Mouse (Mus musculus) lung, embryonic 16.5 days (tissue): Measurements from ENCODE around the gene Tcf7l2. TPM values are rescaled to one million over a fixed set of nuclear protein-coding genes. Genes with fewer than 3 reads are reported as not detected.

Experiments
- ATAC-seq: fragments of 200-750 bp; cut with Nextera tagmentation; 2 replicates; pipeline ENCODE4 v1.8.0; 2017; ENCODE audit warnings: low read depth, mild to moderate bottlenecking, moderate library complexity
- H3K27ac ChIP-seq: fragments of 300-500 bp; sonication (generic); 2 replicates; pipeline ENCODE4 v1.5.1; 2014; ENCODE audit warnings: mild to moderate bottlenecking, control low read depth, low read length
- H3K27me3 ChIP-seq: fragments of 300-500 bp; sonication (generic); 2 replicates; pipeline ENCODE4 v1.6.1; 2014; ENCODE audit warnings: low read depth, low read length, mixed read lengths; ENCODE audit not compliant: control insufficient read depth, insufficient read depth
- H3K36me3 ChIP-seq: fragments of 300-500 bp; sonication (generic); 2 replicates; pipeline ENCODE4 v1.6.1; 2014; ENCODE audit warnings: low read length; ENCODE audit not compliant: control insufficient read depth, insufficient read depth
- H3K4me1 ChIP-seq: fragments of 300-500 bp; sonication (generic); replicated peaks from 2 replicates; pipeline ENCODE4 v1.6.1; 2014; ENCODE audit warnings: low read length, mixed read lengths; ENCODE audit not compliant: control insufficient read depth, insufficient read depth
- H3K4me2 ChIP-seq: fragments of 300-500 bp; sonication (generic); 2 replicates; pipeline ENCODE4 v1.6.1; 2014; ENCODE audit warnings: low read depth, low read length, control low read depth
- H3K4me3 ChIP-seq: fragments of 300-500 bp; sonication (generic); 2 replicates; pipeline ENCODE4 v1.5.1; 2014; ENCODE audit warnings: mild to moderate bottlenecking, low read length, control low read depth
- H3K9ac ChIP-seq: fragments of 300-500 bp; sonication (generic); 2 replicates; pipeline ENCODE4 v1.6.1; 2014; ENCODE audit warnings: low read length, control low read depth
- H3K9me3 ChIP-seq: fragments of 300-500 bp; sonication (generic); 2 replicates; pipeline ENCODE4 v1.6.1; 2016; ENCODE audit warnings: low read length; ENCODE audit not compliant: control insufficient read depth
- WGBS: fragments of 180-500 bp; shearing (Covaris S2); extraction: QIAGEN DNeasy Blood & Tissue Kit; methylation state at CpG from one replicate; pipeline ENCODE4 v1.1.7; 2014; 5-methylcytosine and 5-hydroxymethylcytosine counted together
- polyA plus RNA-seq: library from polyadenylated mRNA; unstranded; fragments of >200 nt; fragmentation: Nextera tagmentation; extraction: Ambion mirVana; gene quantifications from 2 replicates; pipeline ENCODE4 v1.2.1, GENCODE M21; 2015

The Tcf7l2 gene
- polyA plus RNA-seq, 1 experiment from 2014 or later, result 50.7 TPM

- 45% methylated on average over 6 of the region's 6 CpGs for WGBS
- Histone ChIP-seq H3K36me3 (no peaks in the 10 kb centered on the region), H3K27ac (no peak overlapping the region), H3K9me3 (no peaks in the 10 kb centered on the region), H3K4me3 (no peak overlapping the region), H3K9ac (no peak overlapping the region), H3K4me2 (no peak overlapping the region), H3K4me1 (peaks cover 3% of the 10 kb centered on the region; the same call in 1 of the 2 replicates), H3K27me3 (no peaks in the 10 kb centered on the region)
- no peak for ATAC-seq
Measured at GRCm38 (mm10) chr19:55704071-55704470, 37.5 kb upstream of the Tcf7l2 start.

- H3K36me3 ChIP-seq, result no peaks in the 10 kb centered on the region
- no peak overlapping the region for H3K27ac ChIP-seq
- no peak for ATAC-seq
- no peak overlapping the region for H3K4me2 ChIP-seq
- no peak overlapping the region for H3K4me3 ChIP-seq
- no peaks in the 10 kb centered on the region for H3K4me1 ChIP-seq
- 78% methylated on average over 7 of the region's 7 CpGs for WGBS
- no peaks in the 10 kb centered on the region for H3K27me3 ChIP-seq
- no peak overlapping the region for H3K9ac ChIP-seq
- H3K9me3 ChIP-seq, result no peaks in the 10 kb centered on the region
Measured at GRCm38 (mm10) chr19:55706300-55706699, 35.3 kb upstream of the Tcf7l2 start.

- Histone ChIP-seq H3K9me3 (no peaks in the 10 kb centered on the region), H3K4me3 (no peak overlapping the region), H3K4me1 (no peaks in the 10 kb centered on the region), H3K27me3 (no peaks in the 10 kb centered on the region), H3K9ac (no peak overlapping the region), H3K36me3 (no peaks in the 10 kb centered on the region), H3K27ac (no peak overlapping the region), H3K4me2 (no peak overlapping the region)
- no peak for ATAC-seq
- WGBS, result 72% methylated on average over 6 of the region's 6 CpGs
Measured at GRCm38 (mm10) chr19:55706806-55707205, 34.8 kb upstream of the Tcf7l2 start.

GRCm38 (mm10) chr19:55708031-55708554 is 33.5 kb upstream of the Tcf7l2 start:
- no peak overlapping the region for H3K4me2 ChIP-seq

GRCm38 (mm10) chr19:55710841-55711240 is 30.8 kb upstream of the Tcf7l2 start:
- no peaks in the 10 kb centered on the region for H3K36me3 ChIP-seq
- H3K4me3 ChIP-seq, result no peak overlapping the region
- H3K27ac ChIP-seq, result no peak overlapping the region
- H3K27me3 ChIP-seq, result no peaks in the 10 kb centered on the region
- WGBS, result 78% methylated on average over 5 of the region's 5 CpGs
- no peaks in the 10 kb centered on the region for H3K4me1 ChIP-seq
- no peak overlapping the region for H3K4me2 ChIP-seq
- H3K9ac ChIP-seq, result no peak overlapping the region
- ATAC-seq, result no peak
- no peaks in the 10 kb centered on the region for H3K9me3 ChIP-seq

More at GRCm38 (mm10) chr19:55708031-55708554, 33.5 kb upstream of the Tcf7l2 start:
- no peaks in the 10 kb centered on the region for H3K36me3 ChIP-seq
- no peak for ATAC-seq
- H3K27ac ChIP-seq, result no peak overlapping the region
- no peak overlapping the region for H3K9ac ChIP-seq
- H3K9me3 ChIP-seq, result no peaks in the 10 kb centered on the region
- no peaks in the 10 kb centered on the region for H3K4me1 ChIP-seq
- no peaks in the 10 kb centered on the region for H3K27me3 ChIP-seq
- WGBS, result 80% methylated on average over 8 of the region's 8 CpGs
- no peak overlapping the region for H3K4me3 ChIP-seq

GRCm38 (mm10) chr19:55711701-55712100 is 29.9 kb upstream of the Tcf7l2 start:
- no peak overlapping the region for H3K27ac ChIP-seq
- H3K4me1 ChIP-seq, result no peaks in the 10 kb centered on the region
- no peaks in the 10 kb centered on the region for H3K9me3 ChIP-seq
- no peak overlapping the region for H3K4me3 ChIP-seq
- no peaks in the 10 kb centered on the region for H3K36me3 ChIP-seq
- 71% methylated on average over 5 of the region's 5 CpGs for WGBS
- no peak overlapping the region for H3K4me2 ChIP-seq
- H3K9ac ChIP-seq, result no peak overlapping the region
- H3K27me3 ChIP-seq, result no peaks in the 10 kb centered on the region
- no peak for ATAC-seq

- Histone ChIP-seq H3K36me3 (no peaks in the 10 kb centered on the region), H3K27ac (no peak overlapping the region), H3K4me3 (no peak overlapping the region), H3K9ac (no peak overlapping the region), H3K4me2 (no peak overlapping the region), H3K4me1 (no peaks in the 10 kb centered on the region), H3K9me3 (no peaks in the 10 kb centered on the region), H3K27me3 (no peaks in the 10 kb centered on the region)
- ATAC-seq, result no peak
- WGBS, result 72% methylated on average over 2 of the region's 2 CpGs
Measured at GRCm38 (mm10) chr19:55712678-55713077, 28.9 kb upstream of the Tcf7l2 start.

- whole genome bisulfite sequencing, result 62% methylated on average over 4 of the region's 4 CpGs
Measured at GRCm38 (mm10) chr19:55714015-55714414, 27.6 kb upstream of the Tcf7l2 start.

GRCm38 (mm10) chr19:55714665-55715064 is 27.0 kb upstream of the Tcf7l2 start:
- H3K27me3 ChIP-seq, result no peaks in the 10 kb centered on the region
- H3K4me3 ChIP-seq, result no peak overlapping the region
- H3K27ac ChIP-seq, result no peak overlapping the region
- no peaks in the 10 kb centered on the region for H3K36me3 ChIP-seq
- H3K4me1 ChIP-seq, result no peaks in the 10 kb centered on the region
- no peak for ATAC-seq
- H3K9ac ChIP-seq, result no peak overlapping the region
- H3K9me3 ChIP-seq, result no peaks in the 10 kb centered on the region
- H3K4me2 ChIP-seq, result no peak overlapping the region
- WGBS, result 43% methylated on average over 3 of the region's 3 CpGs

More at GRCm38 (mm10) chr19:55714015-55714414, 27.6 kb upstream of the Tcf7l2 start:
- H3K36me3 ChIP-seq, result no peaks in the 10 kb centered on the region
- no peaks in the 10 kb centered on the region for H3K27me3 ChIP-seq
- H3K9ac ChIP-seq, result no peak overlapping the region
- H3K9me3 ChIP-seq, result no peaks in the 10 kb centered on the region
- H3K4me3 ChIP-seq, result no peak overlapping the region
- no peak overlapping the region for H3K27ac ChIP-seq
- H3K4me2 ChIP-seq, result no peak overlapping the region
- H3K4me1 ChIP-seq, result no peaks in the 10 kb centered on the region
- ATAC-seq, result no peak

- no peak overlapping the region for H3K4me2 ChIP-seq
- no peak overlapping the region for H3K27ac ChIP-seq
- H3K9me3 ChIP-seq, result no peaks in the 10 kb centered on the region
- H3K4me3 ChIP-seq, result no peak overlapping the region
- WGBS, result 73% methylated on average over 6 of the region's 6 CpGs
- no peaks in the 10 kb centered on the region for H3K36me3 ChIP-seq
- ATAC-seq, result no peak; the same call in 1 of the 2 replicates
- H3K9ac ChIP-seq, result no peak overlapping the region
- H3K4me1 ChIP-seq, result no peaks in the 10 kb centered on the region
- no peaks in the 10 kb centered on the region for H3K27me3 ChIP-seq
Measured at GRCm38 (mm10) chr19:55719083-55719482, 22.5 kb upstream of the Tcf7l2 start.
